Mouse (Mus musculus) heart, adult 2 months (tissue): ENCODE measurements at regions not wholly inside any gene's neighbourhood (a gene's known extent, or its start where the extent isn't known, plus 50 kb on each side); places are given as distances from the start of the nearest gene placed in this dataset.

Source experiments
- CTCF ChIP-seq: fragments of 200-600 bp; IDR thresholded peaks from 2 replicates; pipeline ENCODE4 v1.8.1; 2022; ENCODE audit warnings: antibody characterized with exemption, mild to moderate bottlenecking, moderate library complexity
- POLR2A ChIP-seq: fragments of 200-500 bp; IDR thresholded peaks from 2 replicates; pipeline ENCODE4 v1.6.1; 2011; ENCODE audit warnings: mild to moderate bottlenecking, low read depth, low read length, control low read depth; ENCODE audit not compliant: insufficient read depth

DNA sequence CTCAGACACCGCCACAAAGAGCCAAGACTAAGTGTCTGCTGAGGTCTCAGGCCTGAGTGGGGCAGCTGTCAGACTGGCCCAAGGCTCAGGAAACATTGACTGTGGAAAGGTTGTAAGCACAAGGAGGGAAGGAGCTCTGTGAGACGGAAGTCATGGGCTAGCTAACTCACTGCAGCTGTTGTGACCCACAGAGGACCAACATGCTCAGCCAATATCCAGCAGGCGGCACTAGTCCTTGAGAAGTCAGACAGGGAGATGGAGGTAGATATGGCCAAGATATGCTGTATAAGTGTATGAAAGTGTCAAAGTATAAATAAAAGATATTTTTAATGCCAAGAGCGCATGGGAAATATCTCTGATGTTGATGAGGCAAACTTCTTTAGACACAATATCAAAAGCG, 378.1 kb downstream of the Matn1 start:
- TF ChIP-seq POLR2A = no peak
- no peak for TF ChIP-seq CTCF
